Mouse (Mus musculus): ENCODE measurements around the gene Lpar2.

DNA sequence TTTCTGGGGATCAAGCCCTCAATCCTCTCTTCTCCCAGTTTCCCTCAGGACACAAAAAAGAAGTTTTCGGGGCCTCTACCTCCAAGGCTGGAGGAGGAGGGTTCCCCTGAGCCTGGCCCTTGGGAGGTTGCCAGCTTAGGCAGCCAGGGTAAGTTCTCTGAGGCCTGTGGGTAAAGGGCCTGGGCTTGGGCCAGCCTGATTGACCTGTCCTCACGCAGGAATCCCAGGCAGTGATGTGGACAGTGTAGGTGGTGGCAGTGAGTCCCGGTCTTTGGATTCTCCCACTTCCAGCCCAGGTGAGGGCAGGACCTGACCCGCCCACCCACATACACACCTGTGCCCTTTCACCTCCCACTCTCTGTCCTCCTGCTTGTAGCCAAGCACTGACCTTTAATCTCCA, 6.8 kb upstream of the Lpar2 start:
- TF ChIP-seq RCOR1 (conservative IDR thresholded peaks at IDR 0.05; ENCODE audit: low read depth, low read length) (no peak), EP300 (IDR thresholded peaks at IDR 0.05; ENCODE audit: low read length) (no peak)
